Mouse (Mus musculus) heart, embryonic 11.5 days (tissue): ENCODE measurements around the gene Slit3. TPM values are rescaled to one million over a fixed set of nuclear protein-coding genes. Genes with fewer than 3 reads are reported as not detected.

ENCODE experiments used
- ATAC-seq: fragments of 200-750 bp; cut with Nextera tagmentation; replicated peaks from 2 replicates; pipeline ENCODE4 v1.8.0; 2017; ENCODE audit warnings: moderate library complexity; ENCODE audit not compliant: insufficient number of reproducible peaks, low FRiP score, low TSS enrichment
- H3K27ac ChIP-seq: fragments of 300-500 bp; sonication (generic); 2 replicates; pipeline ENCODE4 v1.5.1; 2014; ENCODE audit warnings: mild to moderate bottlenecking, low read depth, low read length
- H3K27me3 ChIP-seq: fragments of 300-500 bp; sonication (generic); 2 replicates; pipeline ENCODE4 v1.6.1; 2014; ENCODE audit warnings: mild to moderate bottlenecking, low read length, mixed read lengths; ENCODE audit not compliant: control insufficient read depth, insufficient read depth
- H3K36me3 ChIP-seq: fragments of 300-500 bp; sonication (generic); 2 replicates; pipeline ENCODE4 v1.6.1; 2014; ENCODE audit warnings: mild to moderate bottlenecking, low read length, moderate library complexity, mixed read lengths; ENCODE audit not compliant: control insufficient read depth, insufficient read depth
- H3K4me1 ChIP-seq: fragments of 300-500 bp; sonication (generic); 2 replicates; pipeline ENCODE4 v1.6.1; 2014; ENCODE audit warnings: low read length; ENCODE audit not compliant: control insufficient read depth, insufficient read depth
- H3K4me2 ChIP-seq: fragments of 300-500 bp; sonication (generic); 2 replicates; pipeline ENCODE4 v1.6.1; 2014; ENCODE audit warnings: mild to moderate bottlenecking, moderate library complexity
- H3K4me3 ChIP-seq: fragments of 300-500 bp; sonication (generic); 2 replicates; pipeline ENCODE4 v1.5.1; 2014; ENCODE audit warnings: low read depth, low read length
- H3K9ac ChIP-seq: fragments of 300-500 bp; sonication (generic); 2 replicates; pipeline ENCODE4 v1.6.1; 2014; ENCODE audit warnings: mild to moderate bottlenecking, low read depth, low read length, moderate library complexity
- H3K9me3 ChIP-seq: fragments of 300-500 bp; sonication (generic); replicated peaks from 2 replicates; pipeline ENCODE4 v1.6.1; 2016; ENCODE audit warnings: low read length; ENCODE audit not compliant: control insufficient read depth
- WGBS: fragments of 180-500 bp; shearing (Covaris S2); extraction: QIAGEN DNeasy Blood & Tissue Kit; methylation state at CpG from one replicate; pipeline ENCODE4 v1.1.7; 2014; ENCODE audit not compliant: insufficient replicate concordance; 5-methylcytosine and 5-hydroxymethylcytosine counted together
- polyA plus RNA-seq: library from polyadenylated mRNA; unstranded; fragments of >200 nt; fragmentation: Nextera tagmentation; extraction: Ambion mirVana; gene quantifications from 2 replicates; pipeline ENCODE4 v1.2.1, GENCODE M21; 2014

Slit3 gene
- polyA plus RNA-seq, 1 experiment from 2014 or later = 26.1 TPM

- Histone ChIP-seq H3K27me3 (no peaks in the 10 kb centered on the region), H3K4me1 (0 out of 2 replicates have a peak, but pooled peaks cover 3% of the 10 kb centered on the region), H3K27ac (no peak overlapping the region), H3K9me3 (no peaks in the 10 kb centered on the region), H3K4me3 (no peak overlapping the region), H3K9ac (no peak overlapping the region), H3K4me2 (no peak overlapping the region), H3K36me3 (no peaks in the 10 kb centered on the region)
- whole genome bisulfite sequencing = 43% methylated on average over 9 of the region's 9 CpGs
- ATAC-seq = no peak
These were observed 360.8 kb downstream of the Slit3 start for GRCm38 (mm10) chr11:35481611-35482363.

GRCm38 (mm10) chr11:35487966-35488365, 366.9 kb downstream of the Slit3 start:
- no peak for ATAC-seq
- H3K9ac ChIP-seq = no peak overlapping the region
- H3K4me1 ChIP-seq = 0 out of 2 replicates have a peak, but pooled peaks cover 3% of the 10 kb centered on the region
- no peak overlapping the region for H3K27ac ChIP-seq
- H3K4me2 ChIP-seq = no peak overlapping the region
- H3K36me3 ChIP-seq = no peaks in the 10 kb centered on the region
- WGBS = 73% methylated on average over 5 of the region's 5 CpGs
- no peak overlapping the region for H3K4me3 ChIP-seq
- H3K9me3 ChIP-seq = no peaks in the 10 kb centered on the region
- no peaks in the 10 kb centered on the region for H3K27me3 ChIP-seq

- no peaks in the 10 kb centered on the region for H3K27me3 ChIP-seq
- no peak overlapping the region for H3K27ac ChIP-seq
- no peaks in the 10 kb centered on the region for H3K36me3 ChIP-seq
- no peak overlapping the region for H3K9ac ChIP-seq
- no peaks in the 10 kb centered on the region for H3K4me1 ChIP-seq
- no peaks in the 10 kb centered on the region for H3K9me3 ChIP-seq
- H3K4me2 ChIP-seq = no peak overlapping the region
- no peak overlapping the region for H3K4me3 ChIP-seq
- 77% methylated on average over 5 of the region's 5 CpGs for WGBS
- no peak for ATAC-seq
These were observed 370.7 kb downstream of the Slit3 start for GRCm38 (mm10) chr11:35491701-35492100.

DNA sequence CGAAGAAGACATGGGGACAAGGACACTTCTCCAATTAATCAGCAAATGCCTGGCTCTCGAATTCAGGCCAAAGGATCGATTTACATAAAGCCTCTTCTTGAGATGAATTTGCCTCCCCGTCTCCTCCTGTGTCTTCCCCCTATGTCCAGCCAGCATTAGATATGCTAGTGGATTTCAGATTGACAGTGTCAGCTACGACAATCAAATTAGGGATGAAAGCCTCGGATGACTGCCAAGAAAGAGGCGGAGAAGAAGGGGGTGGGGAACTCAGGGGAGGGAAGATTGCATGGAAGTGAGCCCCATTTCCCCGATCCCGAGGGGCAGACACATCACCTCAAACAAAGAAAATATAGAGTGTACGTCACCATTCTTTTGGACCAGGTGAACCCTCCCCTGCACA, 375.9 kb downstream of the Slit3 start:
- Histone ChIP-seq H3K4me1 (no peaks in the 10 kb centered on the region; the same call in 1 of the 2 replicates), H3K27me3 (no peaks in the 10 kb centered on the region), H3K27ac (no peak overlapping the region), H3K9me3 (no peaks in the 10 kb centered on the region), H3K9ac (no peak overlapping the region), H3K36me3 (no peaks in the 10 kb centered on the region), H3K4me3 (no peak overlapping the region), H3K4me2 (no peak overlapping the region)
- ATAC-seq = no peak
- WGBS = 77% methylated on average over 10 of the region's 10 CpGs

DNA sequence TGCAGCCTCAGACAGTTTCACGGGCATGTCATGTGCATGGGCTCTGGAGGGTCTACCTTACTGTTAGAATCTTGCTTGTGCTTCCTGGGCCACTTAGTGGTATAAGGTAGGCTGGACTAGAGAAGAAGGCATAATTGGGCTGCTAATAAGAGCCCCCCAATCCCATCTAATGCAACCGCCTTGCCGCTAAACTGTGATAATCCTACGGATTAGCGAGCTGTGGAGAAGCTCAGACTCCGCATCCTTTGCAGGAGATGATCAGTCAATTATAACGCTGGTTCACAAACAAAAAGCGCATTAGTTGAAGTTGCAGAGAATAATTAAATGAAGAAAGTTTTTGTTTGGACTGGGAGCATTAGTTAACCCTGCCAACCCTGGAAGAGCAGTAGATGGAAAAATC, 376.9 kb downstream of the Slit3 start:
- no peaks in the 10 kb centered on the region for H3K27me3 ChIP-seq
- no peak for ATAC-seq
- H3K4me2 ChIP-seq = no peak overlapping the region
- 75% methylated on average over 8 of the region's 8 CpGs for WGBS
- no peaks in the 10 kb centered on the region for H3K9me3 ChIP-seq
- no peaks in the 10 kb centered on the region for H3K36me3 ChIP-seq
- H3K4me3 ChIP-seq = no peak overlapping the region
- H3K27ac ChIP-seq = no peak overlapping the region
- no peak overlapping the region for H3K9ac ChIP-seq
- H3K4me1 ChIP-seq = peaks cover 7% of the 10 kb centered on the region; the same call in 1 of the 2 replicates

DNA sequence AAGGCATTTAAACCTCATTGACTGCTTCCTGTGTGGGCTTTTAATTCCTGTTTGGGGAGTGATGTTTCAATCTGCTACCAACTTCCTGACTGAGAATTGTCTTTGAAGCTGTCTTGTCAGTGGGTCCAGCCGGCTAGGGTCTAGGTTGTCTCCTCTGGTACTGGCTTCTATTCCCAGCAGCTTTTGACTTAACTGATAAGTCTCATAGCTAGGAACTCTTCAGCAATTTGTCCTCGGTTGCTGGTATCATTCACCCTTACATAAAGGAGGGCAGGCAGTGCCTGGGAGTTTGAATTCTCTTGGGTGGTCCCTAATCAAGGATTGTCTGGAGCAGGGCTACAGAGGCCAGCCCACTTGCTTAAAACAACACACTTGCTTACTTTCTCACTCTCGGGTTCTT, 381.1 kb downstream of the Slit3 start:
- H3K4me2 ChIP-seq = no peak overlapping the region
- 0% methylated on average over 3 of the region's 3 CpGs for WGBS
- no peaks in the 10 kb centered on the region for H3K27me3 ChIP-seq
- no peak overlapping the region; the same call in 1 of the 2 replicates for H3K27ac ChIP-seq
- ATAC-seq = no peak; the same call in 1 of the 2 replicates
- H3K9me3 ChIP-seq = no peaks in the 10 kb centered on the region
- H3K4me1 ChIP-seq = peaks cover 17% of the 10 kb centered on the region
- H3K4me3 ChIP-seq = no peak overlapping the region
- no peak overlapping the region for H3K9ac ChIP-seq
- no peaks in the 10 kb centered on the region for H3K36me3 ChIP-seq

GRCm38 (mm10) chr11:35504051-35504450, 383.0 kb downstream of the Slit3 start:
- WGBS = 61% methylated on average over 5 of the region's 5 CpGs
- peaks cover 29% of the 10 kb centered on the region for H3K4me1 ChIP-seq

GRCm38 (mm10) chr11:35504916-35505315, 383.9 kb downstream of the Slit3 start:
- Histone ChIP-seq H3K27me3 (no peaks in the 10 kb centered on the region), H3K4me2 (no peak overlapping the region), H3K9me3 (no peaks in the 10 kb centered on the region), H3K36me3 (no peaks in the 10 kb centered on the region), H3K4me3 (no peak overlapping the region), H3K9ac (no peak overlapping the region), H3K27ac (no peak overlapping the region), H3K4me1 (peaks cover 29% of the 10 kb centered on the region)
- WGBS = 55% methylated on average over 8 of the region's 8 CpGs
- no peak for ATAC-seq

More at GRCm38 (mm10) chr11:35504051-35504450, 383.0 kb downstream of the Slit3 start:
- Histone ChIP-seq H3K9ac (no peak overlapping the region), H3K9me3 (no peaks in the 10 kb centered on the region), H3K27me3 (no peaks in the 10 kb centered on the region), H3K36me3 (no peaks in the 10 kb centered on the region), H3K27ac (no peak overlapping the region), H3K4me3 (no peak overlapping the region), H3K4me2 (no peak overlapping the region)
- no peak for ATAC-seq

DNA sequence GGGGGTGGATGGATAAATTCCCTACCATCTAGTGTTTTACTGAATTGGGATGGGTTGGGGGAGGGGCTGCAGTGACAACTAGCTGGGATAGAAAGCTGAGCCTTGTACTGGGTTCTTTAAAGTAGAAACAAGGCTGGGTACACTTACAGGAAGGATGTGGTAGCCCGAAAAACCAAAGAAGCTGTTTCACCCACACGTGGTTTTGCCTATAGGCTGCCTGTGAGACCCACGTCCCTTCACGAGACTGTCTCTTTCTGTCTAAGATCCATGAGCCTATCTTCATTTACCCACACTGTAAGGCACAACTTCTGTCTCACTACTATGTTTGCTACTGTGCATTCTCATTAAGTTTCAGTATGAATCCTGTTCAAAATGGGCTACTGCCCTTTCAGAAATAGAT, 384.3 kb downstream of the Slit3 start:
- Histone ChIP-seq H3K9ac (no peak overlapping the region), H3K27ac (no peak overlapping the region), H3K36me3 (no peaks in the 10 kb centered on the region), H3K4me2 (no peak overlapping the region), H3K9me3 (no peaks in the 10 kb centered on the region), H3K4me3 (no peak overlapping the region), H3K4me1 (peaks cover 29% of the 10 kb centered on the region), H3K27me3 (no peaks in the 10 kb centered on the region)
- no peak for ATAC-seq
- 48% methylated on average over 4 of the region's 4 CpGs for WGBS
